8 mouse cellular contexts compared by ENCODE assay signal in the genomic region with DNA sequence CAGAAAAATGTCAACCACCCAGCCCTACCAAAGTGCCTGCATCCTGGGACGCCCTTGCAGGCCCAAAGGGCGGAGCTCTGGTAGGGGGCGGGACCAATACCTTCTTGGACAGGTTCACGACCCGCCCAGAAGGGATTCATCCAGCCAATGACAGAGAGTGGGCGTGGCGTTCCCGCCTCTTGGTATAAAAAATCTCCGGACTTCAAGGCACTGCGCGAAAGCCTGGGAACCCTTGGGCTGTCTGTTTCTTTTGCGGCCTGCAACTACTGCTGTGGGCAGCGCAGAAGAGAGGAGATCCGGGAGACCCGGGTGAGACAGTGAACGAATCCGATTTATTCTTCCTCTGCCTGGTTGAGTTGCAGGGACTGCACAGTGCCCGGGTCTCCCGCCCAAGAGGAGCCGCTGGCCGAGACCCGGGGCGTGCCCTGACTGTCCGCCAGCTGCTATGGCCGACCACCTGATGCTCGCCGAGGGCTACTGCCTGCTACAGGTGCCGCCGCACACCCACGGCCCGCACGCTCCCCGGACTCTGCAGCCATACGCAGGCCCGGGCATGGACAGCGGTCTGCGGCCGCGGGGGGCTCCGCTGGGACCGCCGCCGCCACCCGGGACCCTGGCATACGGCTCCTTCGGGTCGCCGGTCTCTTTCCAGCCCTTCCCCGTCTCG. TPM values are rescaled to one million over a fixed set of nuclear protein-coding genes. Genes with fewer than 3 reads are reported as not detected.
DNase-seq lines count a peak whose midpoint lies in the region; ATAC-seq lines count a peak whose summit lies in the region.

A gene (plus strand): TSS at position 215 of the 667 bp plus-strand sequence.

- peaks cover 14% of the 10 kb centered on the region for H3K27me3 ChIP-seq in forebrain, embryonic 11.5 days (ENCODE audit: control insufficient read depth, insufficient read depth, low read length)
- no peaks in the 10 kb centered on the region for H3K27me3 ChIP-seq in heart, embryonic 15.5 days
- H3K27me3 ChIP-seq in liver, embryonic 12.5 days (replicated peaks): no peaks in the 10 kb centered on the region
- H3K27me3 ChIP-seq in stomach, embryonic 15.5 days (replicated peaks): peaks cover 6% of the 10 kb centered on the region; the same call in 1 of the 2 replicates

- no peak within 1 kb of the TSS for H3K27ac ChIP-seq in forebrain, embryonic 11.5 days (ENCODE audit: low read depth, low read length)
- peak within 1 kb of the TSS; percentile 85 for H3K27ac ChIP-seq in heart, embryonic 15.5 days
- peak within 1 kb of the TSS; percentile 96 for H3K27ac ChIP-seq in liver, embryonic 12.5 days
- 0 out of 2 replicates have a peak within 1 kb of the TSS, but pooled peaks have one; percentile 11 for H3K27ac ChIP-seq in stomach, embryonic 15.5 days

- H3K4me2 ChIP-seq in forebrain, embryonic 11.5 days (ENCODE audit: low read depth, low read length, severe bottlenecking): peak within 1 kb of the TSS; percentile 100
- H3K4me2 ChIP-seq in heart, embryonic 15.5 days: peak within 1 kb of the TSS; percentile 90
- H3K4me2 ChIP-seq in liver, embryonic 12.5 days: peak within 1 kb of the TSS; percentile 86
- H3K4me2 ChIP-seq in stomach, embryonic 15.5 days: peak within 1 kb of the TSS; percentile 100

- H3K9ac ChIP-seq in forebrain, embryonic 11.5 days (ENCODE audit: low read length): peak within 1 kb of the TSS; percentile 55
- peak within 1 kb of the TSS; percentile 74 for H3K9ac ChIP-seq in heart, embryonic 15.5 days
- H3K9ac ChIP-seq in liver, embryonic 12.5 days: peak within 1 kb of the TSS; percentile 98
- peak within 1 kb of the TSS; percentile 44 for H3K9ac ChIP-seq in stomach, embryonic 15.5 days

- H3K4me1 ChIP-seq in forebrain, embryonic 11.5 days (replicated peaks; ENCODE audit: control insufficient read depth, insufficient read depth, low read length): peaks cover 6% of the 10 kb centered on the region; the same call in 1 of the 2 replicates
- peaks cover 23% of the 10 kb centered on the region for H3K4me1 ChIP-seq in heart, embryonic 15.5 days (replicated peaks)
- peaks cover 82% of the 10 kb centered on the region for H3K4me1 ChIP-seq in liver, embryonic 12.5 days
- peaks cover 9% of the 10 kb centered on the region for H3K4me1 ChIP-seq in stomach, embryonic 15.5 days

- peak; percentile 95 for ATAC-seq in forebrain, embryonic 11.5 days (replicated peaks; ENCODE audit: low FRiP score)
- peak; percentile 89 for ATAC-seq in heart, embryonic 15.5 days (replicated peaks; ENCODE audit: insufficient number of reproducible peaks, insufficient read depth, low FRiP score, low read depth)
- peak; percentile 86 for ATAC-seq in liver, embryonic 12.5 days
- ATAC-seq in stomach, embryonic 15.5 days (ENCODE audit: insufficient read depth, low FRiP score, low read depth): peak; percentile 94

- peak; percentile 53 to 70 for DNase-seq in CD8-positive naive resting alpha-beta T cell, adult 2 months (ENCODE audit: low read depth in 2 of 2, low spot score in 2 of 2)
- DNase-seq in c-Kit-positive CD71-positive TER-119-positive erythroid progenitor cells, embryonic 14.5 days (ENCODE audit: low spot score): peak; percentile 100
- DNase-seq in forebrain, embryonic 11.5 days (ENCODE audit: low spot score): peak; percentile 93
- peak; percentile 95 for DNase-seq in kidney, postnatal 14 days
- peak; percentile 88 for DNase-seq in neural tube, embryonic 10.5 days (ENCODE audit: extremely low spot score, low spot score)

- H3K9me3 ChIP-seq in forebrain, embryonic 11.5 days (ENCODE audit: control insufficient read depth, low read length): no peaks in the 10 kb centered on the region
- no peaks in the 10 kb centered on the region for H3K9me3 ChIP-seq in heart, embryonic 15.5 days (replicated peaks)
- H3K9me3 ChIP-seq in liver, embryonic 12.5 days (replicated peaks): 0 out of 2 replicates have a peak, but pooled peaks cover 4% of the 10 kb centered on the region
- no peaks in the 10 kb centered on the region for H3K9me3 ChIP-seq in stomach, embryonic 15.5 days

- H3K4me3 ChIP-seq in forebrain, embryonic 11.5 days (ENCODE audit: low read depth, low read length): peak within 1 kb of the TSS; percentile 61
- peak within 1 kb of the TSS; percentile 62 for H3K4me3 ChIP-seq in heart, embryonic 15.5 days
- H3K4me3 ChIP-seq in liver, embryonic 12.5 days: peak within 1 kb of the TSS; percentile 94
- H3K4me3 ChIP-seq in stomach, embryonic 15.5 days (replicated peaks): peak within 1 kb of the TSS; percentile 57

- under 1% methylated on average over 49 of the region's 50 CpGs for WGBS in forebrain, embryonic 11.5 days
- WGBS in heart, embryonic 15.5 days: under 1% methylated on average over 50 of the region's 50 CpGs
- WGBS in liver, embryonic 12.5 days (ENCODE audit: insufficient replicate concordance): under 1% methylated on average over 50 of the region's 50 CpGs
- WGBS in stomach, embryonic 15.5 days: under 1% methylated on average over 47 of the region's 50 CpGs

- no peaks in the 10 kb centered on the region for H3K36me3 ChIP-seq in forebrain, embryonic 11.5 days (ENCODE audit: control insufficient read depth, insufficient read depth, low read length)
- H3K36me3 ChIP-seq in heart, embryonic 15.5 days: no peaks in the 10 kb centered on the region
- H3K36me3 ChIP-seq in liver, embryonic 12.5 days: peaks cover 15% of the 10 kb centered on the region; the same call in 1 of the 2 replicates
- no peaks in the 10 kb centered on the region for H3K36me3 ChIP-seq in stomach, embryonic 15.5 days

RNA-seq across cellular contexts. Expression of the gene that starts here (rescaled TPM):
- polyA plus RNA-seq in forebrain, embryonic 11.5 days (2014; fragmentation: Nextera tagmentation; extraction: Ambion mirVana): 10.8 and 12.4 TPM in 2 replicates
- 21.5 and 26.4 TPM in 2 replicates for polyA plus RNA-seq in heart, embryonic 15.5 days (2015; fragmentation: Nextera tagmentation; extraction: Ambion mirVana)
- polyA plus RNA-seq in liver, embryonic 12.5 days (2016; fragmentation: Nextera tagmentation; extraction: Ambion mirVana): 286 and 295 TPM in 2 replicates
- 8.4 and 13.2 TPM in 2 replicates for polyA plus RNA-seq in stomach, embryonic 15.5 days (2015; fragmentation: Nextera tagmentation; extraction: Ambion mirVana)

Comparison
In these comparisons a context has a peak if more than half of its experiments do, and no peak if none do; other contexts are left out.
1. RNA of the gene that starts here (polyA plus RNA-seq): 286 to 295 TPM in liver, embryonic 12.5 days; 21.5 to 26.4 TPM in heart, embryonic 15.5 days, 8.4 to 13.2 TPM in stomach, embryonic 15.5 days and 10.8 to 12.4 TPM in forebrain, embryonic 11.5 days; every median in the first group is over 10 times any median in the second.
2. H3K9ac ChIP-seq: peak in every context shown above with its lines; median percentile 98 in liver, embryonic 12.5 days; 74 in heart, embryonic 15.5 days; 55 in forebrain, embryonic 11.5 days; 44 in stomach, embryonic 15.5 days.
3. Peak in every context shown above with its lines, with median percentiles within 50 percentile points of each other: DNase-seq, ATAC-seq, H3K4me2 ChIP-seq and H3K4me3 ChIP-seq.